Mouse (Mus musculus): ENCODE results near the gene Klrg1. TPM values are rescaled to one million over a fixed set of nuclear protein-coding genes. Genes with fewer than 3 reads are reported as not detected.

The Klrg1 gene
- polyA plus RNA-seq, 1 experiment, result 0.45 TPM

GRCm38 (mm10) chr6:122292184-122292583 is 9.5 kb upstream of the Klrg1 start:
- no peak for DNase-seq (ENCODE audit: low read depth)

- DNase-seq (ENCODE audit: low read depth), result no peak
These were observed 9.1 kb upstream of the Klrg1 start for GRCm38 (mm10) chr6:122291735-122292134.

- DNase-seq (ENCODE audit: low read depth), result no peak
These were observed 8.6 kb upstream of the Klrg1 start for GRCm38 (mm10) chr6:122291264-122291663.

- no peak for DNase-seq (ENCODE audit: low read depth)
These were observed 7.6 kb upstream of the Klrg1 start for GRCm38 (mm10) chr6:122290253-122290652.

GRCm38 (mm10) chr6:122289313-122289712 is 6.6 kb upstream of the Klrg1 start:
- DNase-seq (ENCODE audit: low read depth), result no peak

- DNase-seq (ENCODE audit: low read depth), result no peak
These were observed 5.6 kb upstream of the Klrg1 start for GRCm38 (mm10) chr6:122288263-122288662.

GRCm38 (mm10) chr6:122284823-122285222 is 2.1 kb upstream of the Klrg1 start:
- no peak for DNase-seq (ENCODE audit: low read depth)

GRCm38 (mm10) chr6:122284304-122284703 is 1.6 kb upstream of the Klrg1 start:
- no peak for DNase-seq (ENCODE audit: low read depth)

- DNase-seq (ENCODE audit: low read depth), result no peak
These were observed 747 bp upstream of the Klrg1 start for GRCm38 (mm10) chr6:122283429-122283828.

GRCm38 (mm10) chr6:122276565-122276964 is 6.1 kb downstream of the Klrg1 start:
- DNase-seq (ENCODE audit: low read depth), result no peak

- DNase-seq (ENCODE audit: low read depth), result no peak
These were observed 8.1 kb downstream of the Klrg1 start for GRCm38 (mm10) chr6:122274546-122274945.

GRCm38 (mm10) chr6:122270152-122270551 is 12.5 kb downstream of the Klrg1 start:
- no peak for DNase-seq (ENCODE audit: low read depth)

GRCm38 (mm10) chr6:122269170-122269569 is 13.5 kb downstream of the Klrg1 start:
- no peak for DNase-seq (ENCODE audit: low read depth)

- no peak for DNase-seq (ENCODE audit: low read depth)
These were observed 14.1 kb downstream of the Klrg1 start for GRCm38 (mm10) chr6:122268561-122268960.

GRCm38 (mm10) chr6:122262543-122262942 is 20.1 kb downstream of the Klrg1 start:
- no peak for DNase-seq (ENCODE audit: low read depth)

GRCm38 (mm10) chr6:122252146-122252545 is 30.5 kb downstream of the Klrg1 start:
- DNase-seq (ENCODE audit: low read depth), result no peak

GRCm38 (mm10) chr6:122250033-122250432 is 32.6 kb downstream of the Klrg1 start:
- DNase-seq (ENCODE audit: low read depth), result no peak

Other genes starting within 250 kb of the Klrg1 start
- 94.5 and 94.8 TPM in 2 replicates for gene M6pr, start 25.8 kb upstream of the Klrg1 start, polyA plus RNA-seq (2012; rRNA removed)
- gene Phc1, start 57.7 kb upstream of the Klrg1 start, polyA plus RNA-seq (2012; rRNA removed), result 25.1 and 42.5 TPM in 2 replicates
- 2.2 and 2.9 TPM in 2 replicates for gene Rimklb, start 215.9 kb upstream of the Klrg1 start, polyA plus RNA-seq (2012; rRNA removed)
- 74.4 and 198 TPM in 2 replicates for gene Mfap5, start 223.0 kb upstream of the Klrg1 start, polyA plus RNA-seq (2012; rRNA removed)

Data from gonadal fat pad, adult 2 months (tissue).